8 mouse cellular contexts compared by ENCODE assay signal in genomic region chr2:32714987-32715425, GRCm38 (mm10). TPM values are rescaled to one million over a fixed set of nuclear protein-coding genes. Genes with fewer than 3 reads are reported as not detected.
DNase-seq lines count a peak whose midpoint lies in the region; ATAC-seq and TF ChIP-seq lines count a peak whose summit lies in the region.

No protein-coding gene starts in this region.

- no peak overlapping the region for H3K4me3 ChIP-seq in MEL (ENCODE audit: control insufficient read depth in 1 of 2, insufficient read depth in 1 of 2, low read depth in 2 of 2, low read length in 2 of 2)
- no peak overlapping the region for H3K4me3 ChIP-seq in heart, embryonic 15.5 days
- H3K4me3 ChIP-seq in liver, postnatal 0 days (ENCODE audit: low read depth, low read length): no peak overlapping the region

- peak overlapping the region; percentile 17; the same call in 1 of the 2 replicates for H3K4me2 ChIP-seq in heart, embryonic 15.5 days
- H3K4me2 ChIP-seq in liver, postnatal 0 days (ENCODE audit: low read depth, low read length): peak overlapping the region; percentile 46

- peaks cover 12 to 29% of the 10 kb centered on the region in 2 experiments for H3K4me1 ChIP-seq in MEL (ENCODE audit: control insufficient read depth in 1 of 2, insufficient read depth in 2 of 2, low read length in 2 of 2)
- H3K4me1 ChIP-seq in heart, embryonic 15.5 days (replicated peaks): peaks cover 28% of the 10 kb centered on the region
- H3K4me1 ChIP-seq in liver, postnatal 0 days (ENCODE audit: insufficient read depth): peaks cover 40% of the 10 kb centered on the region

- peaks cover 21% of the 10 kb centered on the region for H3K79me2 ChIP-seq in MEL (ENCODE audit: control insufficient read depth, insufficient read depth, low read length, poor library complexity)

- H3K36me3 ChIP-seq in MEL (ENCODE audit: control insufficient read depth in 1 of 2, insufficient read depth in 2 of 2, low read length in 2 of 2): peaks cover 2 to 27% of the 10 kb centered on the region in 2 experiments
- H3K36me3 ChIP-seq in heart, embryonic 15.5 days: peaks cover 6% of the 10 kb centered on the region
- peaks cover under 1% of the 10 kb centered on the region for H3K36me3 ChIP-seq in liver, postnatal 0 days (replicated peaks; ENCODE audit: insufficient read depth, low read length)

- no peaks in the 10 kb centered on the region for H3K9me3 ChIP-seq in MEL (replicated peaks; ENCODE audit: insufficient read depth, low read length)
- no peaks in the 10 kb centered on the region for H3K9me3 ChIP-seq in heart, embryonic 15.5 days (replicated peaks)
- no peaks in the 10 kb centered on the region for H3K9me3 ChIP-seq in liver, postnatal 0 days (ENCODE audit: low read length)

- ATAC-seq in heart, embryonic 15.5 days (replicated peaks; ENCODE audit: insufficient number of reproducible peaks, insufficient read depth, low FRiP score, low read depth): no peak
- peak; percentile 11; the same call in 1 of the 2 replicates for ATAC-seq in liver, postnatal 0 days

- TF ChIP-seq POLR2A in MEL (IDR thresholded peaks at IDR 0.05; ENCODE audit: control insufficient read depth in 1 of 2, insufficient read depth in 1 of 2, low read depth in 1 of 2, low read length in 2 of 2, poor library complexity in 1 of 2): no peak

- peak overlapping the region; percentile 11; the same call in 1 of the 2 replicates for H3K9ac ChIP-seq in MEL (ENCODE audit: control insufficient read depth, low read depth, low read length, poor library complexity, severe bottlenecking)
- no peak overlapping the region for H3K9ac ChIP-seq in heart, embryonic 15.5 days
- 0 out of 2 replicates have a peak overlapping the region, but pooled peaks have one; percentile 3 for H3K9ac ChIP-seq in liver, postnatal 0 days (replicated peaks)

- TF ChIP-seq RAD21 in MEL (IDR thresholded peaks at IDR 0.05; ENCODE audit: low read depth, low read length): no peak

- H3K27ac ChIP-seq in MEL (ENCODE audit: control insufficient read depth, low read depth, low read length): peak overlapping the region; percentile 12; the same call in 1 of the 2 replicates
- peak overlapping the region; percentile 99 for H3K27ac ChIP-seq in heart, embryonic 15.5 days
- peak overlapping the region; percentile 97 for H3K27ac ChIP-seq in liver, postnatal 0 days (ENCODE audit: low read depth)

- DNase-seq in cerebellum, adult 9-11 months: peak; percentile 68
- no peak for DNase-seq in cerebellum, adult 11 months
- peak; percentile 70 for DNase-seq in MEL (ENCODE audit: low read depth, low spot score)
- DNase-seq in liver, postnatal 0 days: peak; percentile 73
- peak; percentile 54 to 73 for DNase-seq in spleen, postnatal 4 days (ENCODE audit: low spot score in 2 of 2)
- no peak for DNase-seq in embryo, embryonic 10 days (ENCODE audit: low spot score)
- no peak for DNase-seq in cerebellum, postnatal 4 days (ENCODE audit: low spot score in 2 of 2)

- 27% methylated on average over 4 of the region's 4 CpGs for WGBS in heart, embryonic 15.5 days
- 10% methylated on average over 4 of the region's 4 CpGs for WGBS in liver, postnatal 0 days (ENCODE audit: insufficient replicate concordance)

- 0 out of 4 replicates have a peak, but pooled peaks of 1 of the 2 experiments have one; percentile 24 for TF ChIP-seq EP300 in MEL (IDR thresholded peaks at IDR 0.05; ENCODE audit: low read depth in 1 of 2, low read length in 2 of 2)
- TF ChIP-seq EP300 in liver, postnatal 0 days (IDR thresholded peaks at IDR 0.05; ENCODE audit: low read depth): peak; percentile 59; the same call in 1 of the 2 replicates

- no peaks in the 10 kb centered on the region for H3K27me3 ChIP-seq in MEL (ENCODE audit: control insufficient read depth in 1 of 2, insufficient read depth in 2 of 2, low read length in 2 of 2)
- no peaks in the 10 kb centered on the region for H3K27me3 ChIP-seq in heart, embryonic 15.5 days
- no peaks in the 10 kb centered on the region for H3K27me3 ChIP-seq in liver, postnatal 0 days (ENCODE audit: insufficient read depth, low read length)

- no peak for TF ChIP-seq CTCF in MEL (IDR thresholded peaks at IDR 0.05 in 2 of 3, conservative IDR thresholded peaks at IDR 0.05 in 1 of 3; ENCODE audit: control insufficient read depth in 1 of 3, insufficient read depth in 1 of 3, low read depth in 2 of 3, low read length in 3 of 3, poor library complexity in 1 of 3, severe bottlenecking in 1 of 3)
- no peak for TF ChIP-seq CTCF in liver, postnatal 0 days (IDR thresholded peaks at IDR 0.05; ENCODE audit: low read depth)

TF ChIP-seq in MEL, 35 proteins besides CTCF, POLR2A, EP300 and RAD21:
- TF ChIP-seq RCOR1 (IDR thresholded peaks at IDR 0.05; ENCODE audit: low read depth, low read length) (no peak), MXI1 (IDR thresholded peaks at IDR 0.05; ENCODE audit: low read depth, low read length) (peak; percentile 45; the same call in 1 of the 2 replicates), TCF12 (IDR thresholded peaks at IDR 0.05; ENCODE audit: low read depth, low read length) (0 out of 2 replicates have a peak, but pooled peaks have one; percentile 16), MAX (IDR thresholded peaks at IDR 0.05; ENCODE audit: low read length) (peak; percentile 40; the same call in 1 of the 2 replicates), CHD1 (IDR thresholded peaks at IDR 0.05; ENCODE audit: low read depth, low read length) (no peak), UBTF (IDR thresholded peaks at IDR 0.05; ENCODE audit: borderline replicate concordance, insufficient read depth, low read depth, low read length) (no peak), MYB (IDR thresholded peaks at IDR 0.05; ENCODE audit: low read depth, low read length) (no peak), POLR2AphosphoS5 (IDR thresholded peaks at IDR 0.05; ENCODE audit: borderline replicate concordance, low read depth, low read length) (no peak), NRF1 (IDR thresholded peaks at IDR 0.05; ENCODE audit: insufficient read depth, low read depth, low read length, poor library complexity, severe bottlenecking) (no peak), ETS1 (IDR thresholded peaks at IDR 0.05; ENCODE audit: low read depth, low read length) (peak; percentile 50; the same call in 1 of the 2 replicates), USF1 (IDR thresholded peaks at IDR 0.05; ENCODE audit: low read depth, low read length) (peak; percentile 61), MYC (IDR thresholded peaks at IDR 0.05; ENCODE audit: low read depth, low read length) (no peak), TAL1 (IDR thresholded peaks at IDR 0.05; ENCODE audit: low read length) (peak; percentile 25; the same call in 1 of the 2 replicates)

RNA-seq across cellular contexts. Expression of gene Cdk9, which starts 2.1 kb away (rescaled TPM):
- total RNA-seq in MEL (2012; rRNA removed): 30.9 and 37.7 TPM in 2 replicates
- polyA plus RNA-seq in MEL (2012; ENCODE audit: insufficient read depth in 1 of 2, insufficient read length in 2 of 2, low read depth in 1 of 2, low replicate concordance in 2 of 2, missing spikeins in 1 of 2): 100 to 1,000 TPM in 1 of 2 experiments, not detected in 1; 125 TPM
- 45.5 and 66.6 TPM in 2 replicates for polyA plus RNA-seq in heart, embryonic 15.5 days (2015; fragmentation: Nextera tagmentation; extraction: Ambion mirVana)
- polyA plus RNA-seq in liver, postnatal 0 days (2015; fragmentation: Nextera tagmentation; extraction: Ambion mirVana): 49.5 and 53.7 TPM in 2 replicates

RNA-seq across cellular contexts. Expression of gene Sh2d3c, which starts 5.8 kb away (rescaled TPM):
- total RNA-seq in MEL (2012; rRNA removed): 0.19 and 0.26 TPM in 2 replicates
- under 1 TPM in 1 of 2 experiments, not detected in 1; 0.43 TPM for polyA plus RNA-seq in MEL (2012; ENCODE audit: insufficient read depth in 1 of 2, insufficient read length in 2 of 2, low read depth in 1 of 2, low replicate concordance in 2 of 2, missing spikeins in 1 of 2)
- 25.7 and 33.4 TPM in 2 replicates for polyA plus RNA-seq in heart, embryonic 15.5 days (2015; fragmentation: Nextera tagmentation; extraction: Ambion mirVana)
- polyA plus RNA-seq in liver, postnatal 0 days (2015; fragmentation: Nextera tagmentation; extraction: Ambion mirVana): 7.6 and 8.3 TPM in 2 replicates

RNA-seq across cellular contexts. Expression of gene Fpgs, which starts 11.1 kb away (rescaled TPM):
- 32.5 and 40.0 TPM in 2 replicates for total RNA-seq in MEL (2012; rRNA removed)
- 10 to 100 TPM in 1 of 2 experiments, not detected in 1; 73.9 TPM for polyA plus RNA-seq in MEL (2012; ENCODE audit: insufficient read depth in 1 of 2, insufficient read length in 2 of 2, low read depth in 1 of 2, low replicate concordance in 2 of 2, missing spikeins in 1 of 2)
- polyA plus RNA-seq in heart, embryonic 15.5 days (2015; fragmentation: Nextera tagmentation; extraction: Ambion mirVana): 13.8 and 19.7 TPM in 2 replicates
- 85.3 and 95.9 TPM in 2 replicates for polyA plus RNA-seq in liver, postnatal 0 days (2015; fragmentation: Nextera tagmentation; extraction: Ambion mirVana)

RNA-seq across cellular contexts. Expression of gene 6330409D20Rik, which starts 25.8 kb away (rescaled TPM):
- total RNA-seq in MEL (2012; rRNA removed): not detected in 2 replicates
- not detected for polyA plus RNA-seq in MEL (2012; ENCODE audit: insufficient read depth in 1 of 2, insufficient read length in 2 of 2, low read depth in 1 of 2, low replicate concordance in 2 of 2, missing spikeins in 1 of 2)
- 0.16 TPM in 1 of 2 replicates, not detected in the other for polyA plus RNA-seq in heart, embryonic 15.5 days (2015; fragmentation: Nextera tagmentation; extraction: Ambion mirVana)
- not detected in 2 replicates for polyA plus RNA-seq in liver, postnatal 0 days (2015; fragmentation: Nextera tagmentation; extraction: Ambion mirVana)

RNA-seq across cellular contexts. Expression of gene Tor2a, which starts 42.0 kb away (rescaled TPM):
- total RNA-seq in MEL (2012; rRNA removed): 46.6 and 54.7 TPM in 2 replicates
- 10 to 100 TPM in 1 of 2 experiments, not detected in 1; 62.2 TPM for polyA plus RNA-seq in MEL (2012; ENCODE audit: insufficient read depth in 1 of 2, insufficient read length in 2 of 2, low read depth in 1 of 2, low replicate concordance in 2 of 2, missing spikeins in 1 of 2)
- polyA plus RNA-seq in heart, embryonic 15.5 days (2015; fragmentation: Nextera tagmentation; extraction: Ambion mirVana): 31.2 and 41.1 TPM in 2 replicates
- 34.6 and 34.7 TPM in 2 replicates for polyA plus RNA-seq in liver, postnatal 0 days (2015; fragmentation: Nextera tagmentation; extraction: Ambion mirVana)

Comparison
In these comparisons a context has a peak if more than half of its experiments do, and no peak if none do; other contexts are left out.
1. DNase-seq: peak in cerebellum, adult 9-11 months (single experiment), MEL (single experiment), liver, postnatal 0 days (single experiment) and spleen, postnatal 4 days (2 of 2); none in cerebellum, adult 11 months (single experiment), embryo, embryonic 10 days (single experiment) and cerebellum, postnatal 4 days (0 of 2).
2. H3K27ac ChIP-seq: peak in every context shown above with its lines; median percentile 99 in heart, embryonic 15.5 days; 97 in liver, postnatal 0 days; 12 in MEL.